Mouse (Mus musculus): ENCODE results near the gene Nat9.

DNA sequence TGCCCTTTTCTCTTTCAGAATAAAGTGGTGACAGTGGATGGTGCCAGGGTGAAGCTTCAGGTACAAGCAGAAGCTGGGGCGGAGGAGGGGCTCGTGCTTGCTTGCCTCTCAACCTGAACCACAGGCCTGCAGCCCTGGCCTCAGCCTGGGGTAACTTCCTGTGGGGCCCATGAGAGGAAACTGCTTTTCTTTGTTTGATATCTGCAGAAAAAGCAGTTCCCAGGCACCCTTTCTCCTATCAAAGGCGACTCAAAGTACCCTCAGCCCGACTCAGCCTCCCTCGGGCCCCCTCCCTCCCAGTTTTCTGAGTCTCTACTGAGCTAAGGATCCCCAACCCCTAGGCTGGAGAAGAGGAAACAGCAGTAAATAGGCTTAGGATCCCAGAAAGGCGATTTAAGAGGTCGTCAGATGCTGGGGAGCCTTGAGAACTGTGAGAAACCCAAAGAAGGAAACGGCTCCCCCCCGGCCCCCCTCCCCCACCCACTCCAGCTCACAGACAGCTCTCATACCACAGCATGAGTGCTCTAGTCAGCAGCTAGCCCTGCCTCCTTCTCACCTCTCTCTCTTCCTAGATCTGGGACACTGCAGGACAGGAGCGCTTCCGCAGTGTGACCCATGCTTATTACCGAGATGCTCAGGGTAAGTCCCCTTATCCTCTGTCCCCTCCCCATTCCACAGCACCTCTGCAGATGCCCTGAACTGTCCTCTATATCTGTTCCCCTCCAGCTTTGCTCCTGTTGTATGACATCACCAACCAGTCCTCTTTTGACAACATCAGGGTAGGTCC lies 29.5 kb downstream of the Nat9 start:
- no peak for TF ChIP-seq GATA1 (IDR thresholded peaks at IDR 0.05; ENCODE audit: low read length)
- no peak for TF ChIP-seq TAL1 (IDR thresholded peaks at IDR 0.05; ENCODE audit: low read length)
